Mouse (Mus musculus) liver, postnatal 0 days (tissue): Measurements from ENCODE around the gene Fam155a.

Experiments
- CTCF ChIP-seq: sonication (generic); IDR thresholded peaks from 2 replicates; pipeline ENCODE4 v1.5.1; 2016; ENCODE audit warnings: antibody characterized with exemption, low read depth
- EP300 ChIP-seq: IDR thresholded peaks from 2 replicates; pipeline ENCODE4 v1.6.1; 2016; ENCODE audit warnings: antibody characterized with exemption, low read depth, mild to moderate bottlenecking

DNA sequence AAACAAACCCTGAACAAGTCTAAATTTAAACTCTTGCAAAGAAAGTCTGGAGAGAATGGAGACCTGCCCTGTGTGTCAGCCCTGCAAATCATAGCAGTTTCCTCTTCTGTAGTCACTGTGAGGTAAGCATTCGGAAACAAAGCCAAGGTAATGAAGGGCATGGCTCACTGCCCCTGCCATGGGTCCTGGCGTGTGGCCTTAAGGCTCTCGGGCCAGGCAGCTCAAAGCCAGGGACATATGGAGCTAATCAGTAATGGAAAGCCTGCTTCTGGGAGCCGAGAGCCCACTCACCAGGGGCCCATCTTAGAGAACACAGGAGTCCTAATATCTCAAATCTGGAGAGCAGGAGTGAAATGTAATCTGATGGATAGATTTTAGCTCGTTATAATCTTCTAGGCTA, 525.0 kb downstream of the Fam155a start:
- no peak for TF ChIP-seq CTCF
- TF ChIP-seq EP300: no peak
